Mouse (Mus musculus): ENCODE data around the gene 5031439G07Rik.

GRCm38 (mm10) chr15:84964771-84965170, 23.6 kb downstream of the 5031439G07Rik start:
- TF ChIP-seq CTCF (IDR thresholded peaks at IDR 0.05; ENCODE audit: low read depth, low read length) (no peak), POLR2A (IDR thresholded peaks at IDR 0.05; ENCODE audit: borderline replicate concordance, low read depth, low read length) (no peak)
